Mouse (Mus musculus): ENCODE measurements around the gene Pwwp2b. TPM values are rescaled to one million over a fixed set of nuclear protein-coding genes. Genes with fewer than 3 reads are reported as not detected.

The Pwwp2b gene
- total and polyA plus RNA-seq, 3 experiments, result 1.9 to 4.3 TPM; not detected in 1

- no peaks in the 10 kb centered on the region for H3K27me3 ChIP-seq (ENCODE audit: control insufficient read depth in 1 of 2, insufficient read depth in 2 of 2, low read length in 2 of 2)
- no peaks in the 10 kb centered on the region for H3K9me3 ChIP-seq (replicated peaks; ENCODE audit: insufficient read depth, low read length)
- no peak for DNase-seq (ENCODE audit: low read depth, low spot score)
- H3K79me2 ChIP-seq (ENCODE audit: control insufficient read depth, insufficient read depth, low read length, poor library complexity), result no peaks in the 10 kb centered on the region
- TF ChIP-seq EP300 (IDR thresholded peaks at IDR 0.05; ENCODE audit: low read depth in 1 of 2, low read length in 2 of 2), result no peak
- H3K9ac ChIP-seq (ENCODE audit: control insufficient read depth, low read depth, low read length, poor library complexity, severe bottlenecking), result no peak overlapping the region
- H3K4me1 ChIP-seq (ENCODE audit: control insufficient read depth in 1 of 2, insufficient read depth in 2 of 2, low read length in 2 of 2), result peaks cover 0 to 4% of the 10 kb centered on the region in 2 experiments; a peak in 2 of 4 replicates
- H3K36me3 ChIP-seq (ENCODE audit: control insufficient read depth in 1 of 2, insufficient read depth in 2 of 2, low read length in 2 of 2), result no peaks in the 10 kb centered on the region
- H3K27ac ChIP-seq (ENCODE audit: control insufficient read depth, low read depth, low read length), result no peak overlapping the region
- H3K4me3 ChIP-seq (ENCODE audit: control insufficient read depth in 1 of 2, insufficient read depth in 1 of 2, low read depth in 2 of 2, low read length in 2 of 2), result no peak overlapping the region
These were observed 31.3 kb downstream of the Pwwp2b start for GRCm38 (mm10) chr7:139279571-139279970.

GRCm38 (mm10) chr7:139280044-139280443 lies 31.8 kb downstream of the Pwwp2b start:
- no peak overlapping the region for H3K9ac ChIP-seq (ENCODE audit: control insufficient read depth, low read depth, low read length, poor library complexity, severe bottlenecking)
- DNase-seq (ENCODE audit: low read depth, low spot score), result no peak
- TF ChIP-seq NELFE (IDR thresholded peaks at IDR 0.05; ENCODE audit: low read depth, low read length) (no peak), ZNF384 (IDR thresholded peaks at IDR 0.05; ENCODE audit: low read depth, low read length) (no peak), GABPA (IDR thresholded peaks at IDR 0.05; ENCODE audit: low read depth, low read length) (no peak), TCF12 (IDR thresholded peaks at IDR 0.05; ENCODE audit: low read depth, low read length) (no peak), BHLHE40 (IDR thresholded peaks at IDR 0.05; ENCODE audit: borderline replicate concordance, low read depth, low read length) (no peak), KAT2A (conservative IDR thresholded peaks at IDR 0.05; ENCODE audit: low read depth, low read length) (no peak), ZMIZ1 (IDR thresholded peaks at IDR 0.05; ENCODE audit: low read depth, low read length) (no peak), USF1 (IDR thresholded peaks at IDR 0.05; ENCODE audit: low read depth, low read length) (no peak), TBP (IDR thresholded peaks at IDR 0.05; ENCODE audit: low read depth, low read length) (no peak), HCFC1 (IDR thresholded peaks at IDR 0.05; ENCODE audit: low read depth, low read length) (no peak), MAFK (IDR thresholded peaks at IDR 0.05; ENCODE audit: borderline replicate concordance, low read depth, low read length) (no peak), MXI1 (IDR thresholded peaks at IDR 0.05; ENCODE audit: low read depth, low read length) (no peak), ELF1 (IDR thresholded peaks at IDR 0.05; ENCODE audit: low read depth, low read length) (no peak), CHD1 (IDR thresholded peaks at IDR 0.05; ENCODE audit: low read depth, low read length) (no peak), MAX (IDR thresholded peaks at IDR 0.05; ENCODE audit: low read length) (no peak), MYB (IDR thresholded peaks at IDR 0.05; ENCODE audit: low read depth, low read length) (no peak), E2F4 (IDR thresholded peaks at IDR 0.05; ENCODE audit: borderline replicate concordance, low read depth, low read length) (no peak), MEF2A (IDR thresholded peaks at IDR 0.05; ENCODE audit: extremely low read depth, insufficient replicate concordance, low read depth, low read length, poor library complexity, severe bottlenecking) (no peak)
- no peak overlapping the region for H3K4me3 ChIP-seq (ENCODE audit: control insufficient read depth in 1 of 2, insufficient read depth in 1 of 2, low read depth in 2 of 2, low read length in 2 of 2)
- H3K27ac ChIP-seq (ENCODE audit: control insufficient read depth, low read depth, low read length), result no peak overlapping the region
- H3K79me2 ChIP-seq (ENCODE audit: control insufficient read depth, insufficient read depth, low read length, poor library complexity), result no peaks in the 10 kb centered on the region
- no peaks in the 10 kb centered on the region for H3K9me3 ChIP-seq (replicated peaks; ENCODE audit: insufficient read depth, low read length)
- no peaks in the 10 kb centered on the region for H3K36me3 ChIP-seq (ENCODE audit: control insufficient read depth in 1 of 2, insufficient read depth in 2 of 2, low read length in 2 of 2)
- peaks cover 0 to 4% of the 10 kb centered on the region in 2 experiments; a peak in 2 of 4 replicates for H3K4me1 ChIP-seq (ENCODE audit: control insufficient read depth in 1 of 2, insufficient read depth in 2 of 2, low read length in 2 of 2)
- H3K27me3 ChIP-seq (ENCODE audit: control insufficient read depth in 1 of 2, insufficient read depth in 2 of 2, low read length in 2 of 2), result no peaks in the 10 kb centered on the region

Data from MEL (cell line).